Mouse (Mus musculus) kidney, adult 8-10 months (tissue): Measurements from ENCODE around the gene Psma5.

Experiments used
- DNase-seq, 2 experiments: peaks; one replicate each; pipeline ENCODE4 v3.0.0; 2022

Gene Psma5

GRCm38 (mm10) chr3:108306387-108306786, 49.7 kb downstream of the Psma5 start:
- no peak for DNase-seq

DNA sequence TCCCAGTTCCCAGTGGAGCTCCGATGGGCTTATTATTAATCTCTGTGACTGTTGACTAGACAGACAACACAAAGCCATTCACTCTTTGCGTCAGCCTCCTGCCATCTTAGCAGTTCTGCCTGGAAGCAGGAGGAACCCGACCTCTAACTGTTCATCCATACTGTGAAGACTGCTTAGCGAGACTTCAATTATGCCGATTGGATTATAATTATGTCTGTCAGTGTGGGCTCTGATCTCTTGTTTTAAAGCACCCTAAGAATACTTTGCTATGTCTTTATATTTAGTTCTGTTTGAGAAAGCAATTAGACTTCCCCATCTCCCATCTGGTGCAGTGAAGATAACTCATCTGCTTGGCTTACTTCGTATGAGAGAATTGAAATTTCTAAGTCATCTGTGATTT, 50.8 kb downstream of the Psma5 start:
- no peak for DNase-seq

- no peak for DNase-seq
Observed at GRCm38 (mm10) chr3:108310921-108311341, 54.2 kb downstream of the Psma5 start.

DNA sequence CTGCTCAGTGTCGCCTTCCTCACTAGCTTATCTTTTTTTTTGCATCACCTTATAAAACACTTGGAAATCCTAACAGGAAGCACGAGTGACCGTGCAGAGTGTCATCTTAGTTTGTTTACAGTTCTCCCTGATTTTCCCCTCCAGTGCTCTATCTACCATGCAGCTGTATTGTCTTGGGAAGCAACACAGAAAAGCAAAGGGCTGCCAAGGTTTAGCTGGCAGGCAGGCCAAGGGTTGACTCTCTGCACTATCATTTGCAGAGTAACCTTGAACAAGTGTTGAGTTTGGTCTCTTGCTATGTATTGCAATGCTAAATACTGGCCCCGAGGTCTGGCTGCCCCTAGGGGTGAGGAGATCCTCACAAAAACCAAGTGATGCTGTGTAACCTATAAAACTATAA, 55.0 kb downstream of the Psma5 start:
- no peak for DNase-seq

DNA sequence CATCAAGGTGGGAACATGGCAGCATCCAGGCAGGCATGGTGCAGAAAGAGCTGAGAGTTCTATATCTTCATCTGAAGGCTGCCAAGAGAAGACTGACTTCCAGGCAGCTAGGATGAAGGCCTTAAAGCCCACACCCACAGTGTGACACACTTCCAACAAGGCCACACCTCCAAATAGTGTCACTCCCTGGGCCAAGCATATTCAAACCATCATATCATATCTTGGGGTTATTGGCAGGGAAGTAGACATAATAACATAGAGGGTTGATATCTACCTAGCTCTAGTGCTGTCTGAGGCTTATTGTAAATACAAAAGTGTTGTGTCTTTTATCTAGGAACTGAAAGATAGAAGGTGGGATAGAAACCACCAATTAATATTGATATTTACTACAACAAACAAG, 55.7 kb downstream of the Psma5 start:
- DNase-seq: no peak

DNA sequence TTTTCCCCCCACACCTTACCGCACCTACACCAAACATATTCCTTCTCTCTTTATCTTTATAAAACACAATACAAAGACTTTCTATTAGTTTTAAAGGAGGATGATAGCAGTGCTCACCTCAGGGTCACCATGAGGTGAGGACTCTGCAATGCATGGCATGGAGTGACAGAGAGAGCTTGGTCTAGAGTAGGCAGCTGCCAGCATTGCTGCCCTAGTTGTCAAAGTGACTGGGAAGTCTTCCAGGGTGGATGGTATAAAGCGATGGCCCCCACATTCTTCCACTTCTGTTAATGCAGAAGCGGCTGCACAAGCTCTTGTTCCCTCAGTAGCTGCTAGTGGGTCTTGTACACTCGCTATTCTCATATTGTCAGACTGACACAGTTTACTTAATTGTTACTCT, 56.4 kb downstream of the Psma5 start:
- DNase-seq: no peak

- no peak for DNase-seq
Observed at GRCm38 (mm10) chr3:108314038-108314675, 57.4 kb downstream of the Psma5 start.

GRCm38 (mm10) chr3:108318517-108318916, 61.8 kb downstream of the Psma5 start:
- DNase-seq: no peak

- no peak for DNase-seq
Observed at GRCm38 (mm10) chr3:108321671-108322070, 64.9 kb downstream of the Psma5 start.

- no peak for DNase-seq
Observed at GRCm38 (mm10) chr3:108322136-108322535, 65.4 kb downstream of the Psma5 start.

- no peak for DNase-seq
Observed at GRCm38 (mm10) chr3:108322962-108323361, 66.2 kb downstream of the Psma5 start.

GRCm38 (mm10) chr3:108324837-108325236, 68.1 kb downstream of the Psma5 start:
- DNase-seq: no peak

DNA sequence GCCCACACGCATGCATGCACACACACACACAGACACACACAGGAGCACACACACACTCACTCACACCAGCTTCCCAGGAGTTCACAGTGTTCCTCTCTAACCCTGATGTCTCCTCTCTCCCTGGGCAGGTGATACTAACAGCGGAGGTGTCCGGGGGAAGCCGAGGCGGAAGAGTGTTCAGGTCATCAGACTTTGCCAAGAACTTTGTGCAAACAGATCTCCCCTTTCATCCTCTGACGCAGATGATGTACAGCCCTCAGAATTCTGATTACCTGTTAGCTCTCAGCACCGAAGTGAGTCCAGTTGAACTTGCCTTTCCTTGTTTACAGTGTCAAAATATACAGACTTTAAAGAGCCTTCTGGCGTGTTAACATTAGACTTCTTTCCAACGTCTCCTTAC, 68.8 kb downstream of the Psma5 start:
- no peak for DNase-seq

- no peak for DNase-seq
Observed at GRCm38 (mm10) chr3:108327275-108327674, 70.5 kb downstream of the Psma5 start.

- DNase-seq: peak in 1 of 2 experiments; percentile 2
Observed at GRCm38 (mm10) chr3:108327916-108328315, 71.2 kb downstream of the Psma5 start.

- DNase-seq: peak; percentile 14 to 26
Observed at GRCm38 (mm10) chr3:108328441-108328841, 71.7 kb downstream of the Psma5 start.
